Mouse (Mus musculus) layer of hippocampus, adult 2 months (tissue): ENCODE data around the gene Erbin. TPM values are rescaled to one million over a fixed set of nuclear protein-coding genes. Genes with fewer than 3 reads are reported as not detected.

Source experiments
- DNase-seq, 2 experiments: peaks; one replicate each; pipeline ENCODE4 v3.0.0; 2022; ENCODE audit warnings: low spot score in 2 of 2
- H3K27ac ChIP-seq: fragments of 200-600 bp; 2 replicates; pipeline ENCODE4 v1.8.1; 2022
- H3K4me3 ChIP-seq: fragments of 200-600 bp; 2 replicates; pipeline ENCODE4 v1.8.1; 2022; ENCODE audit warnings: mild to moderate bottlenecking
- CTCF ChIP-seq: fragments of 200-600 bp; conservative IDR thresholded peaks from 2 replicates; pipeline ENCODE4 v1.8.1; 2022; ENCODE audit warnings: antibody characterized with exemption, mild to moderate bottlenecking, moderate library complexity
- total RNA-seq, 2 experiments: library from RNA; stranded (reverse); gene quantifications; 2 replicates each; pipeline ENCODE4 v1.2.3; 2021

The Erbin gene
- total RNA-seq, 2 experiments from 2014 or later: 43.0 to 43.7 TPM

DNA sequence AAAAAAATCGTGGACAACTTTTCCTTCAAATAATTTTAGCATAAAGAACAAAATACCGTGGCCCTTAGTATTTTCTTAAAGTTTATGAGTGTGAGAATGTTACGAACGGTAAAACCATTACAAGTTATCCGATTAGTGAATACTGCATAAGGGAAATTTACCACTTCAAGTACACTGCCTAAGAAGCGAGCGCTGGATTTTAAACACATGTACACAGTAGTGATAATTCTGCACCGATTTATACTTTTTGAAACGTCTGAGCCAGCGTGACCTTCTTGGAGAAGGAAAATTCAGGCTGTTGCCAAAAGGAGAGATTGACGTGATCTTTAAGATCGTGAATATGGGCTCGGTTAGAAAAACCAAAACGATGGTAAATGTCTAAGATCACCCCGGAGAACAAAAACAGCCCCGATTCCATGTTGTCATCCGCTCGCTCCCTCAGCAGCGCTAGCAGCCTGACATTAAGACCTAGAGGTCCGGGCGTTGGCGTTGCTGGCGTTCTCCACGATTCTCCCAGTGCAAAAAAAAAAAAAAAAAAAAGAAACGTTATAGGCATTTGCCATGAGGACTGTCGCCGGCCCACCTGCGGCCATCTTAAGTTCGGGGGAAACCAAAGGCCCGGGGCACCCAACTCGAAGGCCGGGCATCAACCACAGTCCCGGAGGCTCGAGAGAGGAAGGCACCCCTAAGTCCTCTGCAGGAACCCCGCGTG is 146.8 kb downstream of the Erbin start:
- peak overlapping the region; percentile 92 for H3K4me3 ChIP-seq
- no peak for TF ChIP-seq CTCF
- DNase-seq: no peak
- peak overlapping the region; percentile 99 for H3K27ac ChIP-seq

DNA sequence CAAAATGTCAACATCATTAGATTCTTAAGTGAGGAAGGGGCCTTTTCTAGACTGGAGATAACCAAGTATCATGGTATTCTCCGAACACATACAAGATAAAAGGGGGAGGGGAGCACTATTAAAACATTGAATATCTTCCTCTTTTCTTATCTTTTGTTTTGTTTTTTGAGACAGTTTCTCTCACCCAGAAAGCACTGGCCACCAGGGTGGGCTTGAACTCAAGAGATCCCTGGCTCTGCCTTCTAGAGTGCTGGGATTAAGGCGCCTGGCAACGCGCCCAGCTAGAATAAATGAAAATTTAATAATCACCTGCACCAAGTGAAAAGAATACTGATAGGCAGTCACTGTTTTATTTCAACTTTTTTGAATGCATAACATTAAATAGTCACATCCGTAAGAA is 147.4 kb downstream of the Erbin start:
- Histone ChIP-seq H3K4me3 (peak overlapping the region; percentile 92), H3K27ac (peak overlapping the region; percentile 99)
- DNase-seq: no peak
- 0 out of 2 replicates have a peak, but pooled peaks have one; percentile 5 for TF ChIP-seq CTCF

DNA sequence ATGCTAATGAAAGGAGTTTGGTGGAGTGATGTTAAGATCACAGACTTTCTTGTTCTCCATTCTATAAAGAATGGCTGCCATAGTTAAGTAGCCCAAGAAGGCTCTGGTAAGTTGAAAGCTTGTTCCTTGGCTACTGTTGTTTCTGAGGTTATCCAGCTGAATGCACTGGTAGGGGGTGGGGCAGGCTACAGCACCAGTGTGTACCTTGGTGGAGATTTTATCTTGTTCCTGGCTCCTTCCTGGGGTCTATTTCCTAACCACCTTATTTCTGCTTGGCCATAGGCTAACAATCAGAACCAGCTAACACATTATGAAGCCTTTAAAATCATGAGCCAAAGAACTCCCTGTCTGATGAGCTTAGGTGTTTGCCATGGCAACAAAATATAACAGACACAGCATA is 149.5 kb downstream of the Erbin start:
- TF ChIP-seq CTCF: no peak
- no peak overlapping the region for H3K4me3 ChIP-seq
- no peak overlapping the region for H3K27ac ChIP-seq
- DNase-seq: no peak

Other genes with a start within 250 kb of the Erbin start
- gene Srek1, start 145.9 kb downstream of the Erbin start, total RNA-seq: 100 to 1,000 TPM in 1 of 2 experiments, 10 to 100 TPM in 1; 98.4 to 101 TPM
- gene Nln, start 189.1 kb upstream of the Erbin start, total RNA-seq: 10 to 100 TPM; 20.6 to 20.7 TPM
- gene Sgtb, start 189.2 kb upstream of the Erbin start, total RNA-seq: 10 to 100 TPM; 72.5 to 81.0 TPM